Mouse (Mus musculus): ENCODE measurements around the gene Pdzrn3.

- no peak for TF ChIP-seq CTCF (IDR thresholded peaks at IDR 0.05; ENCODE audit: extremely low read depth, insufficient read length, insufficient replicate concordance, low read depth, low read length)
- no peak for TF ChIP-seq POLR2A (IDR thresholded peaks at IDR 0.05; ENCODE audit: low read depth, low read length)
Measured at GRCm38 (mm10) chr6:101293036-101293572, 84.6 kb downstream of the Pdzrn3 start.

Data from small intestine, adult 2 months (tissue).